Mouse (Mus musculus) gastrocnemius, postnatal 10 days (tissue): ENCODE measurements around the gene Cox6b1. TPM values are rescaled to one million over a fixed set of nuclear protein-coding genes. Genes with fewer than 3 reads are reported as not detected.

ENCODE experiments used
- DNase-seq: peaks from one replicate; pipeline ENCODE4 v3.0.0; 2021; ENCODE audit warnings: mixed read lengths
- long read RNA-seq, 2 experiments: library from polyadenylated mRNA; stranded (forward); transcript quantifications; one replicate each; pipeline ENCODE4 v2.0.0; 2021
- total RNA-seq, 2 experiments: library from RNA; stranded (reverse); gene quantifications; 2 replicates each; pipeline ENCODE4 v1.2.3; 2021

The Cox6b1 gene
- total RNA-seq, result 1,000 to 10,000 TPM; 1,178 to 1,379 TPM
- long read RNA-seq, experiment 1, transcript Cox6b1-201 (4 exons, 618 nt), result major isoform, 485 of 501 reads
- long read RNA-seq, experiment 1, partial matches to known transcripts, result 8 of 501 reads
- long read RNA-seq, experiment 1, other reads (novel, unspliced or antisense), result 4 of 501 reads
- long read RNA-seq, experiment 2, transcript Cox6b1-201 (4 exons, 618 nt), result major isoform, 452 of 471 reads
- long read RNA-seq, experiment 2, partial matches to known transcripts, result 12 of 471 reads
- long read RNA-seq, experiment 2, other reads (novel, unspliced or antisense), result 5 of 471 reads

DNA sequence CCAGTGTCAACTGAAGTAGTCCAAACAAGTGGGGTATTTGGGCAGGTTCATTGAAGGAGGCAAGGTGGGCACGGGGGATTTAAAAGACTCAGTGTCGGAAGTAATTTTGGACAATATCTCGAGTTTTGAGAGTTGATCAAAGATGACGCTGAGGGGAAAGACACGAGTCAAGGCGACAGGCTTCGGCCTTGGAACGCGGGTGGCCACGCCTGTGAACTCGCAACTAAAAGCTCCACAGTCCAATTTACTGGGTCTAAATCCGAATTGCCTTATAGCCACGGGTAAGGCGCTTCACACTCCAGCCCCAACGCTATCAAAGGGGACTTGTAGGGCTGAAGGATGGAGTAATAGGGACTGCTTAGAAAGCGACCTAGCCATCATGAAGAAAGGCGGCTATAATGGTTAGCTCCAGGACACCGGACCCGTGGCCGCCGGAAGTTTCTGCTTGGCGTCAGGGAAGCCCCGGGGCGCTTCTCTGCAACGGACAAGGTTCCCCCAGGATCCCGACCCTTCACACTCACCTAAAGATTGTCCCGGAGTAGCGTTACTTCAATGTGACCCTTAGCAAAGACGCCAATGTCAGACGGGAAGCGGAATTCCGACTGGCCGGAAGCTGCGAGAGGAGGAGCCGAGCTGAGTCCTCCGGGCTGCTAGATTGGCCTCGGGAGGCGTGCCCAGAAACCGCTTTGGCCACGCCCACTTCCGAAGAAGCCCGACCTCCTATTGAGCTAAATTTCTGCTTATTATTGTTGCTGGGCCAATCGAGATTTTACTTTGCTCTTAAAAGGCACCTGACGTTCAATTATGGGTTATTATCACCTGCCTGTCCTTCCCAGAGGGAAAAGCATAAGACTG is at the start of gene Cox6b1:
Gene Cox6b1, minus strand, starts transcription at position 622 of the 855 bp plus-strand sequence.
- DNase-seq, result peak; percentile 87

- DNase-seq, result no peak
Observed at GRCm38 (mm10) chr7:30671480-30671879, 45.5 kb upstream of the Cox6b1 start, which contains the start of gene Pmis2. Gene Pmis2, minus strand, starts transcription at chr7:30671605.

GRCm38 (mm10) chr7:30669229-30669628 is 43.3 kb upstream of the Cox6b1 start:
- DNase-seq, result no peak

- DNase-seq, result no peak
Observed at GRCm38 (mm10) chr7:30665321-30665720, 39.4 kb upstream of the Cox6b1 start.

- peak; percentile 88 for DNase-seq
Observed at GRCm38 (mm10) chr7:30664529-30665200, 38.7 kb upstream of the Cox6b1 start, which contains the start of gene Haus5. Gene Haus5, minus strand, starts transcription at chr7:30664994.

GRCm38 (mm10) chr7:30649591-30650540 is 23.9 kb upstream of the Cox6b1 start, which contains the start of gene Rbm42:
Gene Rbm42, minus strand, starts transcription at chr7:30650317.
- peak; percentile 95 for DNase-seq

GRCm38 (mm10) chr7:30639083-30639482 is 13.1 kb upstream of the Cox6b1 start:
- DNase-seq, result no peak

GRCm38 (mm10) chr7:30636395-30636794 is 10.4 kb upstream of the Cox6b1 start:
- no peak for DNase-seq

DNA sequence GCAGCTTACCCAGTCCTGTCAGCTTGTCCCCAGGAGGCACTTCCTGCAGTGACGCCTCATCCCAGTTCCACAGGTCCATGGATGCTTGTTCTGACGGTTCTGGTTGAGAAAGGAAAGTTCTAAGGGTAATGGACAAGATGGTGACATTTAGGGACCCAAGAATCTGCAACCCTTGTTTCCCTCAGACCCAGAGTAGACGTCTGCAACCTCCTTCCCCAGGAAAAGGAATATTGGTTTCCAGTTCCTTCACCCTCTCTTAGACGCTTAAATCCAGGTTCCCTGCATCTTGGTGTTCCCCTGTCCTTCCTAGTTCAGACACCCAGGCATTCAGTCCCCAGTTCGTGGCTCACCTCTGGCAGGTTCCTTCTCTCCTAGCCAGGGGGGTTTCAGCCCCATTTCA is 9.8 kb upstream of the Cox6b1 start, which contains the start of gene Etv2:
Gene Etv2, minus strand, starts transcription at position 101 of the 400 bp plus-strand sequence.
- DNase-seq, result no peak

- peak; percentile 60 for DNase-seq
Observed at GRCm38 (mm10) chr7:30634621-30635020, 8.7 kb upstream of the Cox6b1 start.

DNA sequence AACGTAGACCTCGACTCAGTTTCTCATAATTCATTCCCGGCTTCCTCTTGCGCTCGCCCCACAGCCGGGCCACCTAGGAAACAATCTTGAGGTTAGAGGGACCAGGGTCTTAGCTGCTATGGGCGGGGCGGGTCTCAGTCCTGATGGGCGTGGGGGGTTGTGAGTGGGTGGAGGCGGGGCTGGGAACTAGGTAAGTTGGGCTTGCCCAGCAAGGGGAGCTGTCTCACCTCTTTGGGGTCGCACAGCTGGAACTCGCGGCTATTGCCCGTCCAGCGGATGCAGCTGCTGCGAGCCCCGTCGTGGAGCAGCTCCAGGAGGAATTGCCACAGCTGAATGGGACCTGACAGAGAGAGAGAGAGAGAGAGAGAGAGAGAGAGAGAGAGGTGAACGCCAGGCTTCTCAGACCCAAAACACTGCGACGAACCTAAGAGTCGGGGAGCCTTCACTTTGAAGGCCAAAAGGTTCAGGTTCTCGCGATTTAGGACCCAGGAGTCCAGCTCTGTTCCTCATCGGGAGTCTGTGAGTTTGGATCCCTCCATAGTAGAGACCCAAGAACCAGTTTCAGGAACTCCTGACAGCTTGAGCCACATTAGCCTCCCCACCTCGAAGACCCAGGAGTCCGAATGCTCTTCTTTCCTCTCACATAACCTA is 7.9 kb upstream of the Cox6b1 start:
- DNase-seq, result no peak

DNA sequence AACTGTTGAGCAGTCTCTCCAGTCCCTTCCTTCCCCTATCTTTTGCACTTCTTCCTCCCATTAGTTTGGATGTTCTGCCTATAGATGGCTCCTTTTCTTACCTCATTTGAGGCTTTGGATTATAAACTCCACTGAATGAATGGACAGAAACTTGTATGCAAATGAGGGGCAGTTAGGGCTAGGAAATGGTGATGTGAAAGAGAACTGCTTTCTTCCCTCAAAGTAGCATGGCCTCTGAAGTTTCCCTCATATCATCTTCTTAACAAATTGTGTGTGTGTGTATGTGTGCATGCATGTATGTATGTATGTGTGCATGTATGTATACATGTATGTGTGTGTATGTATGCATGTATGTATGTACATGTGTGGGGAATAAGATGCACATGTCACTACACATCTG is 3.1 kb upstream of the Cox6b1 start:
- DNase-seq, result no peak

- DNase-seq, result no peak
Observed at GRCm38 (mm10) chr7:30626647-30627046, 696 bp upstream of the Cox6b1 start.

- no peak for DNase-seq
Observed at GRCm38 (mm10) chr7:30619202-30619601, 6.7 kb downstream of the Cox6b1 start.

DNA sequence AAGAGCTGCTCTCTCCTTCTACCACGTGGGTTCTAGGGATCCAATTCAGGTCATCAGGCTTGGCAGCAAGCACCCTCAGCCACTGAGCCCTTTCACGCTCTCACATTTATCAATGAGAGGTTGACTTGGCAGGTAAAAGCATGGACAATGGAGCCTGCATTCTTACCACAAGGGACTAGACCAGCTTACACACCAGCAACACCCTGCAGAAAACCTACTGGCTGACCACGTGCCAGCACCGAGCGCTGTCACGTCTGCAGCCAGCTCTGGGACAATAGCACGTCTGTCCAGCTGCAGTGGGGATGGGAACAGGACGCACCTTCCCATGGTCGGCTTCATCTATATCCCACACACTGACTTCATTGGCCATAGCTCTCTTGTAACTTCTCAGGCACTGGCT is 7.3 kb downstream of the Cox6b1 start:
- DNase-seq, result no peak

DNA sequence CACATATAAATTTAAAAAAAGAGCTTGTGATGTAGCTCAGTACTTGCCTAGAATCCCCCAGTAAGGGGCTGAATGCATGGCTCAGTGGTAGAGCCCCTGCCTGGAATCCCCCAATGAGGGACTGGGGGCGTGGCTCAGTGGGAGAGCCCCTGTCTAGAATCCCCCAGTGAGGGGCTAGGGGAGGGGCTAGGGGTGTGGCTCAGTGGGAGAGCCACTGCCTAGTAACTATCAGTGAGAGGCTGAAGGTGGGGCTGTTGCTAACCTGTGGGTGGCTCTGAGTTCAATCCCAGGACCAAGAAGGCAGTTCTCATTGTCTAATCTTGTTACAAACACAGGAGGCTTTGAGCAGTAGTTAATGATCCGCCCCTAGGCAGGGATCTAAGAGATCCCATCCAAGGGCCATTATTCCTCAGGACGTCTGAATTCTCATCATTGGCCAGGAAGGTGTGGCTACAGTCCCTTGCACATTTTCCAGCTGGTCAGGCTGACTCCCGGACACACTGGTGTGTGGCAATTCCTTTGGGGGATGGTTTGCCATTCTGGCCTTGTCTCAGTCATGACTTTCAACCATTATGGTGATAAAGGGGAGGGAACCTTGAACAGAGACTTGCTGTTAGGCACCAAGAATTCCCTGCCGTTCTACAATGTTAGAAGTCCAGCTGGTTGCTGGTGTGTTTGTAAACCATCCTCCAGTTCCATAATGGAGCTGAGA is 10.7 kb downstream of the Cox6b1 start:
- DNase-seq, result no peak

DNA sequence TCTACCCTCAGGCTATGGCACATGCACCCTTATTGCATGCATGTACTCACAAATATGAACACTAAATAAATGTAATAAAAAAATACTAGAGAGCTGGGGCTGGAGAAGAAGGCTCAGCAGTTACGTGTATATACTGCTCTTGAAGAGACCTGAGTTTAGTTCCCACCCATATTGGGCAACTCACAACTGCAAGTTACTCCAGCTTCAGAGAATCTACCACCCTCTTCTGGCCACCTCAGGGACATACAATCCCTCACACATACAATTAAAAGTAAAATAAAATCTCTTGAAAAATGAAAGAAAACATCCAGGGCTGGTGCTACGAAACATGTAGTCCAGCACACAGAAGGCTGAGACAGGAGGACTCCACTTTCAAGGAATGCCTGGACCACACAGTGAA is 11.5 kb downstream of the Cox6b1 start:
- DNase-seq, result no peak

- peak; percentile 66 for DNase-seq
Observed at GRCm38 (mm10) chr7:30613529-30614112, 12.3 kb downstream of the Cox6b1 start.

- no peak for DNase-seq
Observed at GRCm38 (mm10) chr7:30612654-30613402, 13.1 kb downstream of the Cox6b1 start, which contains the start of gene Upk1a. Gene Upk1a, minus strand, starts transcription at chr7:30612847.
